Mouse (Mus musculus) B cell, adult 2 months (primary cell): ENCODE data around the gene Hist4h4.
A peak's percentile ranks its signal among the peaks of the same experiment; 100 is the strongest.

Source experiments
- DNase-seq, 2 experiments: peaks; one replicate each; pipeline ENCODE4 v3.0.0; 2022

The Hist4h4 gene

DNA sequence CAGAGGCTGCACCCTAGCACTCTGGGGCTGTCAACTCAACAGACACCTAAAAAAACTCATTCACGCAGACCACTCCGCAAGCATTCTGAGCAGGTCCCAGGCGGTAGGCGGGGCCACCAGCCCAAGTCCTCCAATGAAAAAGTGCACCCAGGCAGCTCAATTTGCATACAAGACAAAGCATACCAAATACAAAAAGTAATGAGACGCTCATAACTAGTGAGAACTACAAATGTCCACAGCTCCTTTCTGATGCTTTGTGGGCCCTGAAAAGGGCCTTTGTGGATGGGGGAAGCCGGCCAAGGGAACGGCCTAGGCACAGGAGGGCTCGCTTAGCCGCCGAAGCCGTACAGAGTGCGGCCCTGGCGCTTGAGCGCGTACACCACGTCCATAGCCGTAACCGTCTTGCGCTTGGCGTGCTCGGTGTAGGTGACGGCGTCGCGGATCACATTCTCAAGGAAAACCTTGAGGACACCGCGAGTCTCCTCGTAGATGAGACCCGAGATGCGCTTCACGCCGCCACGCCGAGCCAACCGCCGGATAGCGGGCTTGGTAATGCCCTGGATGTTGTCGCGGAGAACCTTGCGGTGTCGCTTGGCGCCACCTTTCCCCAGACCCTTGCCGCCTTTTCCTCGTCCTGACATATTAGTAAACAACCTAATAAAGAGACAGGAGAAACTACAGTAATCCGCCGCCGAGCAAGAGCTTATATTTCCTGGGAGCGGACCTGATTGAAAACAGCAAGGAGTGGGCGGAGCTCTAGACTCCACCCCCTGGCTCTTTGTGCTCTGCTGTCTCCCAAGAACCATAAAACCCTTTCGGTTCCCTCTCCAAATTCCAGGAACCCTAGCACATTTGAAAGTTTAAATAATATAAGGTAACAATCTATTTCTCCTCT is at the start of gene Hist4h4:
TSS of gene Hist4h4 (minus strand) at position 677 of the 895 bp plus-strand sequence.
- DNase-seq, result peak; percentile 96 to 97

GRCm38 (mm10) chr6:136852762-136853161 is 48.5 kb upstream of the Hist4h4 start:
- no peak for DNase-seq

DNA sequence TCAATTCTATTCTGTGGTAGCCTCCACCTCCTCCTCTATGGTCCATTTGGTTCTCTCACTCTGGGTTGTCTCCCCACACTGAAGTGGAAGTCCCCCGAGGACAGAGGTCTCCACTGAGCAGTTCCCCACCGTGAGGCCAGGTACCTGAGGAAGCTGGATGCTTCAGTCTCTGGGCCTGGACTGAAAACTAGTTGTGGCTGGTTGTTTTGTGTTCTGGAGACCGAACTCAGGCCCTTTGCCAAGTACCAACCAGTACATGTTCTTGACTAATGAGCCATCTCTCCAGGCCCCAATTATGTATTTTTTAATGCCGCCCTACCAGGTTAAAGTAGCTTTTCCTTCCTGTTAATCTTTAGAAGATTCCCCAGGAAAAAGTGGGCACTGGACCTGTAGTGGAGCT is 48.1 kb upstream of the Hist4h4 start:
- no peak for DNase-seq

DNA sequence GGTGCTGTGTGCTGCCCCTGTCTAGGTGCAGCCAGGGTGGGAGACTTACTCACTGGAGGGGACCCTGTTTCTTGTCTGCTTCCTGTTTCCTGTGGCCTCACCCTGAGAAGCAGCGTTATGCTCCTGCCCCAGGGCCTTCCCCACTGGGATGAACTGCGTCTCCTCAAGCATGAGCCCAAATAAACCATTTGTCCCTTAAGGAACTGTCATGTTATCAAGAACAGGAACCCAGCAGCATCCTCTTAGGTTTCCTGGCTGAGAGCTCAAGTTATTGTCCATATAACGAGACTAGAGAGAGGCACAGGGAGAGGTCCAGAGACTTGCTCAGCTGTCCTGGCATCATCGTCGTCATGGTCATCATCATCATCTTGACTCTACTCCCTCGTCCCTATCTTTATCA is 46.1 kb upstream of the Hist4h4 start:
- DNase-seq, result no peak

DNA sequence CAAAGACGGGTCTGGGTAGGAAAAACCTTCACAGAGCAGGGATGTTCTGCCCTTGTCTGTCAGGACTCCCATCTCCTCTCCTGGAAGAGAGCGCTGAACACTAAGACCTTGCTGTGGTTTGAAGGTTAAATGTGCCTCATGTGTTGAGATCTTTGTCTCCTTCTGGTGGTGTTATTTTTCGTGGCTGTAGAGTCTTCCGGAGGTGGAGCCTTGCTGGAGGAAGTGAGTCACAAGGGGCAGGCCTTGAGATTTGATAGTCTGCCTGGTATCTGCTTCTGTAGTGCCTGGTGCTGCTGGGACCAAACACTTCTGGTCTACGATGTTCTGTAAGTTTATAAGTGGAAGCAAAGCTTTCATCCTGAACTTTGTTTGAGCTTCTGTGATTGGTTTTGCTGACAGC is 44.8 kb upstream of the Hist4h4 start:
- DNase-seq, result no peak

DNA sequence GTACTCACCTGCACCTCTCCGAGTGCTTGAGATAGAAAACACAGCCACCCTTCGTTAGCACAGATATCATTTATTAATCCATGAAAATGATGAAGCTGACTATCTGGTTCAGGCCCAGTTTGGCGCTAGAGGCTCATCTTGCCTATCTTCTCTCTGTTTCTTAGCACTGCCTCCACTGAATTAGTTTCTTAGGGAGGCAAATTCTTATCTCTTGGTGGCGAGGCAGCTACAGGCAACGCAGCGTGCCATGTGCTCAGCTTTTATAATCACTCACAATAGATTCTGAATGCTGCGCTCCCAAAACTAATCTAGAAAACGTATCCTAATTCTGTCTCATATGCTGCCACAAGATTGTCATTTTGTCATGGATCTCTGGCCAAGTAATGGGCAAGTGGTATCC is 44.2 kb upstream of the Hist4h4 start:
- DNase-seq, result no peak

GRCm38 (mm10) chr6:136847790-136848189 is 43.6 kb upstream of the Hist4h4 start:
- DNase-seq, result peak; percentile 84

GRCm38 (mm10) chr6:136847267-136847666 is 43.1 kb upstream of the Hist4h4 start:
- no peak for DNase-seq

DNA sequence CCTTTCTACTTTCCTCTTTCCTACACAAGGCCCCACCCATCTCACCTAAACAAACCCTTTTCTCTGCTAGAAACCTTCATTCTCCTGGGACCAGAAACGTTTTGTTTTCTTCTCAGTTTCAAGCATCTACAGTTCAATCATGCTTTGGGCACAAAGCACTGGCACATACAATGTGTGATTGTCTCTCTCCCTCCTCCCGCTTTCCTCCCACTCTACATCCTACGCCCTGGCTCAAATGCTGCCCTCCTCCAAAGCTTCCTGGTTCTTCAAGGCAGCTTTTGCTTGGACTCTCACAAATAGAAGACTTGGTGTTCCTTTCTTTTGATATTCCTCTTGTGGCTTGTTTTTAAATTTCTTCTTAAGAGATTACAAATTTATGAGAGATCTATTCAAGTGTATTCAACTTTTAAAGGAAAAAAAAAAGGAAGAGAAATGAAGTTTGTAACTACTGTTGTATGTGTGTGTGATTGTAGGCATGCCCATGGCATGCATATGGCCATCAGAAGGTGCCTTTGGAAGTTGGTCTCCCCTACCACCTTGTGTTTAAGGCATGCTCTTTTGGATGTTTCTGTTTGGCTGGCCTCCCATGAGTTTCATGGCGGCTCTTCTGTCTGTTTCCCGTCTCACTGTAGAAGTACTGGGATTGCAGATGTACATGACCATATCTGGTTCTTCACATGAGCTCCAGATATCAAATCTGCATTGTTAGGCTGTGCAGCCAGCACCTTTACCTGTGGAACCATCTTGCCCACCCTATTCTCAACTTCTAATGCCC is 41.7 kb upstream of the Hist4h4 start:
- no peak for DNase-seq

DNA sequence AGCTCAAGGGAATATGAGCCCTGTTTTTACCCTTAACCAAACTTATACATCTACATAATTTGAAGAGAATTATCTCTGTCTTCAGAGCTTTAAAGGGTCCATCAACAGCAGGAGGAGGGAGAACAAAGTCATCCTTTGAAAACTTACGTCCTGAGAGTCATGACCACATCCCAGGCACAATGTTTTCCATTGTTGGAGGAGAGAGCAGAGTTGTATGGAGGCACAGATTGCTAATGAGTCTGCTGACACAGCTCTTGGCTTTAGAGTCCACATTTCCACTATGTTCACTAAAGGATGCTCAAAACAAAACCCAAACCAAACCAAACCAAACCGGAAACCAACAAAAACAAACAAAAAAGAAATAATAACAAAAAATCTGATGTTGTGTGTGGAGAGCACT is 40.7 kb upstream of the Hist4h4 start:
- DNase-seq, result no peak

DNA sequence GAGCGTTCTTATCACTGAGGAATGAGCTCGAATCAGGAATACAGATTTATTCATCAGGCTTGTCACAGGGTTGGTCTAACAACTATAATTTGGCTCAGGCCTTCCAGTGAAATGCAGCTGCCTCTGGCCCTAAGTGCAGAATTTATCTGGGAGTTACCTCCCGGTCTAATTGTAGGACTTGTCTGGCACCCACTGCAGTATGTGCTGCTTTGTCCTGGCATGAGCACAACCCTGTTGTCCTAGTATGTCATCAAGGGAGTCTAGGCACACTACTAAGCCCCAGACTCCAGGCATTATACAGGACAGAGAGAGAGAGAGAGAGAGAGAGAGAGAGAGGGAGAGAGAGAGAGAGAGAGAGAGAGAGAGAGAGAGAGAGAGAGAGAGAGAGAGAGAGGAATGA is 33.1 kb upstream of the Hist4h4 start:
- no peak for DNase-seq

- DNase-seq, result no peak
These were observed 31.1 kb upstream of the Hist4h4 start, which contains the start of gene Smco3 for GRCm38 (mm10) chr6:136835352-136835751. Smco3 (minus strand) TSS chr6:136835452.

- peak; percentile 24 to 30 for DNase-seq
These were observed 27.5 kb upstream of the Hist4h4 start for GRCm38 (mm10) chr6:136831712-136832111.

- peak; percentile 21 for DNase-seq
These were observed 24.5 kb upstream of the Hist4h4 start for GRCm38 (mm10) chr6:136828681-136829080.

DNA sequence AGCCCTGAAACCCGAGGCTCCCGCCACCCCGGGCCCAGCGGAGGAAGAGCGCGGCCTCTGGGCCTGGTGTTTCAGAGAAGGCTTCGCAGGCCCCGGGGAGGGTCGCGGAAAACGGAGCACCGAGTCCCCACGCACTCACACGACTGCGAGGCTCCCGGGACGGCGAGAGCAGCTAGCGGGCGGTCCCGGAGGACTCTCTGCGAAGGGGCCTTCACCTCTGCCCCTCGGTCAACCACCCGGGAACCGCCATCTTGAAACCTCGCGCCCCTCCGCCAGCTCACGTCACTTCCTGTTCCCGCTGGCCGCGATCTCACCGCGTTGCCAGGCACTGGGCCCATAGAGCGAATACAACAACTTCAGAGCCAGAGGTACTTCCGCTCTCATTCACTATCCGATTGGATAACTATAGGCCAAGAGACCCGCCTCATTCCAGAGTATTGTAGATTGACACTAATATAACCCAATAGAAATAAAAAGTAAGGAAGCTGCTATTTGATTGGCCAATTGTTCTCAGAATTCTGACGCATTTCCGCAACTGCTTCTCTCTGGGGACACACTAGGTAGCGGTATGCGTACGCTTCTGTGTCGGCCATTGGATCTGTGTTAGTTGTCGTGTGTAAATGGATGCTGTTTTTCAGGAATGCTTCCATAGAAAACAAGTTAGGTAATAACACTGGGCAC is 23.8 kb upstream of the Hist4h4 start, which contains the start of gene Wbp11:
TSS of gene Wbp11 (minus strand) at position 353 of the 681 bp plus-strand sequence.
- DNase-seq, result peak; percentile 95 to 96

GRCm38 (mm10) chr6:136827516-136827880 is 23.3 kb upstream of the Hist4h4 start, which contains the start of gene BC049715:
BC049715 (plus strand) TSS chr6:136827626.
- DNase-seq, result no peak

DNA sequence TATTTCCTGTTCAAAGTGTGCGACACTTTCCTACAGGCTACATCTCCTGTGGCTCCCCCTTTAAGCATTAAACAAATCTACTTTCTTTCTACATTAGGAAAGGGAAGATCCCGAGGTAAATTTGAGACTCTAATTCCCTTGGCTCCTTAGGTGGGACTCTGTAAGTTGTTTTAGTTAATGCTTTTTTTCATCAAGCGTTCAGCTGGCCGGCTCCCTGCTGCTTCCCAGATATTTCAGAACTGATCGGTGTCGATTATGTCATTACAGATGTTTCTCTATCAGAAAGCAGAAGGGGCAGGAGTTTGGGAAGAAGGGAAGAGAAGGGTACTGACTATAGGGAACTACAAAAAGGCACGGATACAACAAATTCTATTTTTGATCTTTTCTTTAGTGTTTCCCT is 22.9 kb upstream of the Hist4h4 start:
- DNase-seq, result peak in 1 of 2 experiments; percentile 7

- DNase-seq, result no peak
These were observed 20.8 kb upstream of the Hist4h4 start for GRCm38 (mm10) chr6:136824987-136825386.

- DNase-seq, result no peak
These were observed 16.9 kb upstream of the Hist4h4 start for GRCm38 (mm10) chr6:136821086-136821485.

DNA sequence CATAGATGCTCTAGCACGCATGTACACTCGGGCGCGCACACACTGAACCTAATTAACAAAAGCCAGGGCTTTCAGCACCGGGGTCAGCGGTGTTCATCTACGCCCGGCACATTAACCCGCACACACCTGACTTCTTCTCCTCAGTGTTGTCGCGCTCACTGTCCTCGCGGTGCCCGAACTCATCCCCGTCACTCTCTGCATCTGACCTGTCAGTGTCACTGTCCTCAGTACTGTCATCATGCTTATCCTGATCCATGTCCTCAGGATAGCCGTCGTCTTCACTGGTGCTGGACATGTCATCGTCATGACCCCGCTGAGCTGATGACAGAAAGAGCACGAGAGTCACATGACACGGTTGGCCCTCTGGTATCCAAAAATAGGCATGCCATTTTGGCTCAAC is 16.2 kb upstream of the Hist4h4 start:
- no peak for DNase-seq

DNA sequence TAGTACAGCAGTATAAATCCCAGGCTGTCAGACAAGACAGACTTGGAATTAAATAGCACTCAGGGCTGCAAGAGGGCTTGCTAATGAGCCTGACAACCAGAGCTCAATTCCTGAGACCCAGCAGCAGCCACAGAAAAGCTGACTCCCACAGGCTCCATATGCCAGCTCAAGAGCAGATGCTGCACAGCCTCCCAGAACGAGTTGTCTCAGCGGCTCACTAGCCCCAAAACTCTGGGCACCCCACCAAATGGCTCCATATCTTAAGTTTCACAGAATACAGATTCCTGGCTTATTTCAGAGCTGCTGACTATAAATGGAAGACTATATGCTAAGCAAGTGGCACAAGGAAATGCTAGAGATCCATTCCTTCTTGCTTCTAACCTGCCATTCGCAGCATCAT is 13.3 kb upstream of the Hist4h4 start:
- no peak for DNase-seq

- DNase-seq, result no peak
These were observed 12.6 kb upstream of the Hist4h4 start for GRCm38 (mm10) chr6:136816826-136817225.

DNA sequence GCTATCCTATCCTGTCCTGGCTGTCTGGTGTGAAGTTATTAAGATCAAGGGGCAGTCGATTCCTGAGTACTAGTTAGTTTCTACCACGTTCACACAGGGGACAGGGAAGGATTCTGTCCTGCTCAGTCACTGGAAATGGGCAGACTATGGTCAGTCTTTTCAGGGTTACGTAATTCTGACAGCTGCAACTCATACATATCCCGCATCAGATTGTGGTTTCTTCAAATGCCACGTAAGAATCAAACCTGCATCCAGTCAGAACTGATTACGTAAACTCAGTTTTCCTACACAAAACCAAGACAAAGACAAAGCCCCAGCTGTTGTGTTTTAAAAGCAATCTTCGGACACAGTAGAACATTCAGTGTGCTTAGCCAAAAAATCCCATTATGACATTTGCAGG is 11.2 kb upstream of the Hist4h4 start:
- DNase-seq, result no peak
